Mouse (Mus musculus): ENCODE results near the gene Chrnd. TPM values are rescaled to one million over a fixed set of nuclear protein-coding genes. Genes with fewer than 3 reads are reported as not detected.
A peak's percentile ranks its signal among the peaks of the same experiment; 100 is the strongest.

The Chrnd gene
- 1 to 10 TPM; 2.4 to 3.2 TPM for total RNA-seq (2021)
- long read RNA-seq, experiment 1, transcript Chrnd-201 (12 exons, 2,925 nt): major isoform, 5 of 5 reads
- long read RNA-seq, experiment 1, partial matches to known transcripts: 0 of 5 reads
- long read RNA-seq, experiment 1, other reads (novel, unspliced or antisense): 0 of 5 reads
- long read RNA-seq, experiment 2, transcript Chrnd-201 (12 exons, 2,925 nt): major isoform, 5 of 6 reads
- long read RNA-seq, experiment 2, partial matches to known transcripts: 0 of 6 reads
- long read RNA-seq, experiment 2, other reads (novel, unspliced or antisense): 1 of 6 reads

- no peak for DNase-seq (ENCODE audit: low spot score)
Measured at GRCm38 (mm10) chr1:87190429-87190828, at the start of gene Chrnd. Gene Chrnd, plus strand, starts transcription at chr1:87190607.

GRCm38 (mm10) chr1:87141550-87141949 lies 48.9 kb upstream of the Chrnd start:
- DNase-seq (ENCODE audit: low spot score): no peak

GRCm38 (mm10) chr1:87142456-87142855 lies 48.0 kb upstream of the Chrnd start:
- peak; percentile 9 for DNase-seq (ENCODE audit: low spot score)

GRCm38 (mm10) chr1:87143141-87143540 lies 47.3 kb upstream of the Chrnd start:
- no peak for DNase-seq (ENCODE audit: low spot score)

GRCm38 (mm10) chr1:87149422-87149821 lies 41.0 kb upstream of the Chrnd start:
- DNase-seq (ENCODE audit: low spot score): no peak

GRCm38 (mm10) chr1:87151286-87151685 lies 39.1 kb upstream of the Chrnd start:
- DNase-seq (ENCODE audit: low spot score): peak; percentile 48

GRCm38 (mm10) chr1:87153776-87154500 lies 36.5 kb upstream of the Chrnd start:
- no peak for DNase-seq (ENCODE audit: low spot score)

GRCm38 (mm10) chr1:87154501-87155120 lies 35.8 kb upstream of the Chrnd start:
- no peak for DNase-seq (ENCODE audit: low spot score)

GRCm38 (mm10) chr1:87155531-87156198 lies 34.7 kb upstream of the Chrnd start:
- DNase-seq (ENCODE audit: low spot score): no peak

- no peak for DNase-seq (ENCODE audit: low spot score)
Measured at GRCm38 (mm10) chr1:87156199-87156587, 34.2 kb upstream of the Chrnd start, which contains the start of gene Ecel1. Gene Ecel1, minus strand, starts transcription at chr1:87156521.

GRCm38 (mm10) chr1:87159396-87159795 lies 31.0 kb upstream of the Chrnd start:
- no peak for DNase-seq (ENCODE audit: low spot score)

GRCm38 (mm10) chr1:87164164-87164795 lies 26.1 kb upstream of the Chrnd start:
- DNase-seq (ENCODE audit: low spot score): no peak

GRCm38 (mm10) chr1:87164796-87165184 lies 25.6 kb upstream of the Chrnd start:
- no peak for DNase-seq (ENCODE audit: low spot score)

GRCm38 (mm10) chr1:87170458-87170857 lies 19.9 kb upstream of the Chrnd start:
- DNase-seq (ENCODE audit: low spot score): no peak

GRCm38 (mm10) chr1:87171312-87171711 lies 19.1 kb upstream of the Chrnd start:
- no peak for DNase-seq (ENCODE audit: low spot score)

GRCm38 (mm10) chr1:87172316-87172715 lies 18.1 kb upstream of the Chrnd start:
- no peak for DNase-seq (ENCODE audit: low spot score)

GRCm38 (mm10) chr1:87174006-87174955 lies 16.1 kb upstream of the Chrnd start:
- DNase-seq (ENCODE audit: low spot score): peak; percentile 61

- peak; percentile 25 for DNase-seq (ENCODE audit: low spot score)
Measured at GRCm38 (mm10) chr1:87175852-87176292, 14.5 kb upstream of the Chrnd start.

- no peak for DNase-seq (ENCODE audit: low spot score)
Measured at GRCm38 (mm10) chr1:87180896-87181295, 9.5 kb upstream of the Chrnd start.

- no peak for DNase-seq (ENCODE audit: low spot score)
Measured at GRCm38 (mm10) chr1:87183013-87183412, 7.4 kb upstream of the Chrnd start, which contains the start of gene Prss56. Gene Prss56, plus strand, starts transcription at chr1:87183313.

Data from gastrocnemius, adult 18-20 months (tissue).